Mouse (Mus musculus) MEL (cell line): ENCODE measurements around the gene Gm10644.

Source experiments
- BHLHE40 ChIP-seq: IDR thresholded peaks from 2 replicates; pipeline ENCODE4 v1.6.1; 2012; ENCODE audit warnings: low read depth, mild to moderate bottlenecking, inconsistent platforms, low read length, improper control_type of control experiment, borderline replicate concordance
- CTCF ChIP-seq, 3 experiments: IDR thresholded peaks in 2 of 3; conservative IDR thresholded peaks in 1 of 3; 2 replicates each; pipeline ENCODE4 v1.5.1; 2011 to 2012; ENCODE audit warnings: low read length in 3 of 3, low read depth in 2 of 3, mild to moderate bottlenecking in 2 of 3, improper control_type of control experiment in 1 of 3, inconsistent platforms in 1 of 3, mixed read lengths in 1 of 3, moderate library complexity in 1 of 3; ENCODE audit not compliant: control insufficient read depth in 1 of 3, insufficient read depth in 1 of 3, poor library complexity in 1 of 3, severe bottlenecking in 1 of 3
- E2F4 ChIP-seq: IDR thresholded peaks from 2 replicates; pipeline ENCODE4 v1.6.1; 2011; ENCODE audit warnings: low read depth, low read length, improper control_type of control experiment, borderline replicate concordance
- EP300 ChIP-seq, 2 experiments: IDR thresholded peaks; 2 replicates each; pipeline ENCODE4 v1.6.1; 2011; ENCODE audit warnings: improper control_type of control experiment in 2 of 2, low read length in 2 of 2, low read depth in 1 of 2, mild to moderate bottlenecking in 1 of 2
- GABPA ChIP-seq: IDR thresholded peaks from 2 replicates; pipeline ENCODE4 v1.6.1; 2012; ENCODE audit warnings: low read depth, mild to moderate bottlenecking, inconsistent platforms, low read length, improper control_type of control experiment, moderate library complexity
- MYB ChIP-seq: IDR thresholded peaks from 2 replicates; pipeline ENCODE4 v1.6.1; 2011; ENCODE audit warnings: mild to moderate bottlenecking, low read depth, low read length, improper control_type of control experiment
- MYC ChIP-seq: IDR thresholded peaks from 2 replicates; pipeline ENCODE4 v1.6.1; 2011; ENCODE audit warnings: low read depth, mild to moderate bottlenecking, low read length, improper control_type of control experiment, moderate library complexity
- NRF1 ChIP-seq: IDR thresholded peaks from 2 replicates; pipeline ENCODE4 v1.6.1; 2014; ENCODE audit warnings: low read depth, mild to moderate bottlenecking, inconsistent platforms, low read length, improper control_type of control experiment, moderate library complexity; ENCODE audit not compliant: poor library complexity, insufficient read depth, severe bottlenecking
- POLR2A ChIP-seq, 2 experiments: IDR thresholded peaks; 2 replicates each; pipeline ENCODE4 v1.6.1; 2011 to 2012; ENCODE audit warnings: low read length in 2 of 2, mild to moderate bottlenecking in 2 of 2, control low read depth in 1 of 2, improper control_type of control experiment in 1 of 2, low read depth in 1 of 2, moderate library complexity in 1 of 2; ENCODE audit not compliant: control insufficient read depth in 1 of 2, insufficient read depth in 1 of 2, poor library complexity in 1 of 2
- POLR2AphosphoS2 ChIP-seq: IDR thresholded peaks from 2 replicates; pipeline ENCODE4 v1.6.1; 2011; ENCODE audit warnings: low read length, improper control_type of control experiment
- TCF12 ChIP-seq: IDR thresholded peaks from 2 replicates; pipeline ENCODE4 v1.6.1; 2014; ENCODE audit warnings: low read depth, mild to moderate bottlenecking, inconsistent platforms, low read length, improper control_type of control experiment, moderate library complexity

DNA sequence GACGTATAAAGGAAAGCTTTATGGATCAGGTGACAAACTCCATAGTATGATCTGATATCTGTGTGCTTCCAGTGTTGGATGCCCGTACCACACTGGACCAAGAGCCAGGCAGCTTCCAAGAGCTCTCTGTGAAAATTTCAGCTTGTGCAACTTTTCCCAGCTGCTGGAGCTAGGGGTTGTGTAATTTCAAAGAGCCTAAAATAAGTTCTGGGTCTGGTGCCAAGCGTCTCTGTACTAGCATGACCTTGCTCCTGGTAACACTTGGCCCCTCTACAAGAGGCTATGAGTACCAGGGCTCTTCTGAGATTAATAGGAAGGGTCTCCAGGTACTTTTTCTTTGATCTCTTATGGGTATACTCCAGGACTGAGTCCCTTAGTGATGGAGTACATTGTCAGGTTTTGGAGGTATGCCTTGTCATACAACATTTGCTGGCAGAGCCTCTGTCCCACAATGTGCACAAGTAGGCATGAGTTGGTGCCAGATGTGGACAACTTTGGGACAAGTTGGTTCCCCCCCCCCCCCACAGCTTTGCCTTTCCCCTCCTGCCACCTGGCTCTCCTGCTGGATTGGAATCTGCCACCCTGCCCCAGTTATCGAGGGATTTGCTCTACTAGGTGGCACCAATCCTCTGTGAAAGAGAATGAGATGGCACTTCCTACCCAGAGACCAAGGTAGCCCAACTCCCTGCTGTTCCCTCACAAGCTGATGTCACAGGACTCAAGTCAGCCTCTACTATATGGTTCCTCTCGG is 9.2 kb upstream of the Gm10644 start:
- no peak for TF ChIP-seq POLR2A (IDR thresholded peaks at IDR 0.05; ENCODE audit: control insufficient read depth in 1 of 2, insufficient read depth in 1 of 2, low read depth in 1 of 2, low read length in 2 of 2, poor library complexity in 1 of 2)
- TF ChIP-seq MYB = no peak
- no peak for TF ChIP-seq E2F4
- TF ChIP-seq EP300 (IDR thresholded peaks at IDR 0.05; ENCODE audit: low read depth in 1 of 2, low read length in 2 of 2) = no peak
- no peak for TF ChIP-seq GABPA
- TF ChIP-seq TCF12 = no peak
- TF ChIP-seq CTCF (IDR thresholded peaks at IDR 0.05 in 2 of 3, conservative IDR thresholded peaks at IDR 0.05 in 1 of 3; ENCODE audit: control insufficient read depth in 1 of 3, insufficient read depth in 1 of 3, low read depth in 2 of 3, low read length in 3 of 3, poor library complexity in 1 of 3, severe bottlenecking in 1 of 3) = no peak
- no peak for TF ChIP-seq POLR2AphosphoS2
- TF ChIP-seq NRF1 = no peak
- no peak for TF ChIP-seq MYC
- no peak for TF ChIP-seq BHLHE40
